Mouse (Mus musculus) lung, postnatal 0 days (tissue): ENCODE data around the gene Flcn. TPM values are rescaled to one million over a fixed set of nuclear protein-coding genes. Genes with fewer than 3 reads are reported as not detected.

Experiments used
- ATAC-seq: fragments of 200-750 bp; cut with Nextera tagmentation; 2 replicates; pipeline ENCODE4 v1.8.0; 2017; ENCODE audit warnings: moderate library complexity
- DNase-seq: peaks from one replicate; pipeline ENCODE4 v3.0.0-alpha.2; 2016; ENCODE audit warnings: low spot score
- H3K27ac ChIP-seq: fragments of 300-500 bp; sonication (generic); 2 replicates; pipeline ENCODE4 v1.5.1; 2014; ENCODE audit warnings: antibody characterized with exemption, mild to moderate bottlenecking, low read length, mixed read lengths
- H3K27me3 ChIP-seq: fragments of 300-500 bp; sonication (generic); replicated peaks from 2 replicates; pipeline ENCODE4 v1.6.1; 2014; ENCODE audit warnings: low read length, mixed read lengths; ENCODE audit not compliant: insufficient read depth
- H3K36me3 ChIP-seq: fragments of 300-500 bp; sonication (generic); 2 replicates; pipeline ENCODE4 v1.6.1; 2014; ENCODE audit warnings: low read length, mixed read lengths; ENCODE audit not compliant: insufficient read depth
- H3K4me1 ChIP-seq: fragments of 300-500 bp; sonication (generic); 2 replicates; pipeline ENCODE4 v1.6.1; 2014; ENCODE audit warnings: antibody characterized with exemption, low read depth, low read length, mixed read lengths; ENCODE audit not compliant: insufficient read depth
- H3K4me2 ChIP-seq: fragments of 300-500 bp; sonication (generic); replicated peaks from 2 replicates; pipeline ENCODE4 v1.6.1; 2014; ENCODE audit warnings: low read depth, mild to moderate bottlenecking, low read length, moderate library complexity, mixed read lengths
- H3K4me3 ChIP-seq: fragments of 300-500 bp; sonication (generic); 2 replicates; pipeline ENCODE4 v1.5.1; 2014; ENCODE audit warnings: low read depth, low read length
- H3K9ac ChIP-seq: fragments of 300-500 bp; sonication (generic); replicated peaks from 2 replicates; pipeline ENCODE4 v1.6.1; 2014; ENCODE audit warnings: low read depth, mild to moderate bottlenecking
- H3K9me3 ChIP-seq: fragments of 300-500 bp; sonication (generic); 2 replicates; pipeline ENCODE4 v1.6.1; 2016; ENCODE audit warnings: low read length, mixed read lengths
- CTCF ChIP-seq: IDR thresholded peaks from 2 replicates; pipeline ENCODE4 v1.5.1; 2016; ENCODE audit warnings: antibody characterized with exemption, mild to moderate bottlenecking
- EP300 ChIP-seq: IDR thresholded peaks from 2 replicates; pipeline ENCODE4 v1.6.1; 2016; ENCODE audit warnings: antibody characterized with exemption, mild to moderate bottlenecking, control low read depth
- WGBS: fragments of 180-500 bp; shearing (Covaris S2); extraction: QIAGEN DNeasy Blood & Tissue Kit; methylation state at CpG from one replicate; pipeline ENCODE4 v1.1.7; 2014; 5-methylcytosine and 5-hydroxymethylcytosine counted together
- polyA plus RNA-seq: library from polyadenylated mRNA; unstranded; fragments of >200 nt; fragmentation: Nextera tagmentation; extraction: Ambion mirVana; gene quantifications from 2 replicates; pipeline ENCODE4 v1.2.1, GENCODE M21; 2015

Gene Flcn
- polyA plus RNA-seq, 1 experiment from 2014 or later, result 57.4 TPM

- DNase-seq, result no peak
- Histone ChIP-seq H3K4me3 (no peak overlapping the region), H3K4me1 (no peaks in the 10 kb centered on the region), H3K4me2 (no peak overlapping the region), H3K36me3 (peaks cover 27% of the 10 kb centered on the region), H3K27me3 (no peaks in the 10 kb centered on the region), H3K9ac (no peak overlapping the region), H3K27ac (no peak overlapping the region), H3K9me3 (no peaks in the 10 kb centered on the region)
- peak; percentile 26; the same call in 1 of the 2 replicates for ATAC-seq
- WGBS, result 75% methylated on average over 3 of the region's 3 CpGs
- no peak for TF ChIP-seq CTCF
- TF ChIP-seq EP300, result no peak
Observed at GRCm38 (mm10) chr11:59749050-59749449, 60.8 kb downstream of the Flcn start.

GRCm38 (mm10) chr11:59746614-59747013 is 63.2 kb downstream of the Flcn start:
- H3K9me3 ChIP-seq, result no peaks in the 10 kb centered on the region
- WGBS, result 78% methylated on average over 2 of the region's 2 CpGs
- no peak overlapping the region for H3K4me3 ChIP-seq
- H3K27me3 ChIP-seq, result no peaks in the 10 kb centered on the region
- no peak overlapping the region for H3K27ac ChIP-seq
- no peak for TF ChIP-seq EP300
- peak; percentile 90 for TF ChIP-seq CTCF
- no peaks in the 10 kb centered on the region for H3K4me1 ChIP-seq
- peak; percentile 69 for DNase-seq
- H3K36me3 ChIP-seq, result peaks cover 30% of the 10 kb centered on the region
- H3K9ac ChIP-seq, result no peak overlapping the region
- ATAC-seq, result peak; percentile 62
- H3K4me2 ChIP-seq, result no peak overlapping the region

- no peak overlapping the region for H3K27ac ChIP-seq
- no peak overlapping the region for H3K4me3 ChIP-seq
- no peak overlapping the region for H3K4me2 ChIP-seq
- DNase-seq, result no peak
- H3K4me1 ChIP-seq, result no peaks in the 10 kb centered on the region
- H3K9me3 ChIP-seq, result no peaks in the 10 kb centered on the region
- TF ChIP-seq CTCF (no peak), EP300 (no peak)
- peaks cover 37% of the 10 kb centered on the region for H3K36me3 ChIP-seq
- H3K9ac ChIP-seq, result no peak overlapping the region
- no peaks in the 10 kb centered on the region for H3K27me3 ChIP-seq
- 67% methylated on average over 5 of the region's 5 CpGs for WGBS
- ATAC-seq, result no peak
Observed at GRCm38 (mm10) chr11:59745851-59746250, 64.0 kb downstream of the Flcn start.

GRCm38 (mm10) chr11:59744374-59744773 is 65.4 kb downstream of the Flcn start:
- Histone ChIP-seq H3K27me3 (no peaks in the 10 kb centered on the region), H3K4me1 (no peaks in the 10 kb centered on the region), H3K4me2 (no peak overlapping the region), H3K36me3 (peaks cover 43% of the 10 kb centered on the region), H3K4me3 (no peak overlapping the region), H3K9me3 (no peaks in the 10 kb centered on the region), H3K27ac (no peak overlapping the region), H3K9ac (no peak overlapping the region)
- no peak for ATAC-seq
- TF ChIP-seq CTCF (no peak), EP300 (no peak)
- no peak for DNase-seq
- WGBS, result 90% methylated on average over 4 of the region's 4 CpGs

GRCm38 (mm10) chr11:59743712-59744111 is 66.1 kb downstream of the Flcn start:
- no peak for TF ChIP-seq CTCF
- no peak for TF ChIP-seq EP300
- Histone ChIP-seq H3K4me1 (no peaks in the 10 kb centered on the region), H3K9me3 (no peaks in the 10 kb centered on the region), H3K4me3 (no peak overlapping the region), H3K4me2 (no peak overlapping the region), H3K27me3 (no peaks in the 10 kb centered on the region), H3K27ac (no peak overlapping the region), H3K36me3 (peaks cover 49% of the 10 kb centered on the region), H3K9ac (no peak overlapping the region)
- 95% methylated on average over 1 of the region's 1 CpGs for WGBS
- DNase-seq, result no peak
- ATAC-seq, result no peak

- Histone ChIP-seq H3K9ac (no peak overlapping the region), H3K4me3 (no peak overlapping the region), H3K36me3 (peaks cover 50% of the 10 kb centered on the region), H3K4me2 (no peak overlapping the region), H3K27me3 (no peaks in the 10 kb centered on the region), H3K27ac (no peak overlapping the region), H3K4me1 (no peaks in the 10 kb centered on the region), H3K9me3 (no peaks in the 10 kb centered on the region)
- DNase-seq (no peak), ATAC-seq (no peak)
- WGBS, result 97% methylated on average over 2 of the region's 2 CpGs
- TF ChIP-seq CTCF, result no peak
- TF ChIP-seq EP300, result no peak
Observed at GRCm38 (mm10) chr11:59743307-59743706, 66.5 kb downstream of the Flcn start.

- Histone ChIP-seq H3K36me3 (peaks cover 58% of the 10 kb centered on the region), H3K9ac (no peak overlapping the region), H3K9me3 (no peaks in the 10 kb centered on the region), H3K27ac (no peak overlapping the region), H3K27me3 (no peaks in the 10 kb centered on the region), H3K4me2 (no peak overlapping the region), H3K4me1 (no peaks in the 10 kb centered on the region), H3K4me3 (no peak overlapping the region)
- no peak for ATAC-seq
- no peak for DNase-seq
- WGBS, result 84% methylated on average over 5 of the region's 5 CpGs
- TF ChIP-seq CTCF (no peak), EP300 (no peak)
Observed at GRCm38 (mm10) chr11:59741915-59742314, 67.9 kb downstream of the Flcn start.

Other genes starting within 250 kb of the Flcn start
- gene Olfr222, start 233.8 kb downstream of the Flcn start, polyA plus RNA-seq, result not detected in 2 replicates
- gene Olfr223, start 216.7 kb downstream of the Flcn start, polyA plus RNA-seq, result not detected in 2 replicates
- 88.0 and 114 TPM in 2 replicates for gene Mprip, start 148.7 kb downstream of the Flcn start, polyA plus RNA-seq
- 2.9 and 7.3 TPM in 2 replicates for gene Pld6, start 22.4 kb downstream of the Flcn start, polyA plus RNA-seq
- 25.7 and 28.5 TPM in 2 replicates for gene Nt5m, start 29.4 kb upstream of the Flcn start, polyA plus RNA-seq
- gene Cops3, start 29.8 kb upstream of the Flcn start, polyA plus RNA-seq, result 94.2 and 95.6 TPM in 2 replicates
- gene Med9, start 138.2 kb upstream of the Flcn start, polyA plus RNA-seq, result 29.0 and 31.3 TPM in 2 replicates
- gene Rasd1, start 154.9 kb upstream of the Flcn start, polyA plus RNA-seq, result 3.3 and 4.0 TPM in 2 replicates
- gene Pemt, start 236.5 kb upstream of the Flcn start, polyA plus RNA-seq, result 5.0 and 6.0 TPM in 2 replicates